In the genomic region with DNA sequence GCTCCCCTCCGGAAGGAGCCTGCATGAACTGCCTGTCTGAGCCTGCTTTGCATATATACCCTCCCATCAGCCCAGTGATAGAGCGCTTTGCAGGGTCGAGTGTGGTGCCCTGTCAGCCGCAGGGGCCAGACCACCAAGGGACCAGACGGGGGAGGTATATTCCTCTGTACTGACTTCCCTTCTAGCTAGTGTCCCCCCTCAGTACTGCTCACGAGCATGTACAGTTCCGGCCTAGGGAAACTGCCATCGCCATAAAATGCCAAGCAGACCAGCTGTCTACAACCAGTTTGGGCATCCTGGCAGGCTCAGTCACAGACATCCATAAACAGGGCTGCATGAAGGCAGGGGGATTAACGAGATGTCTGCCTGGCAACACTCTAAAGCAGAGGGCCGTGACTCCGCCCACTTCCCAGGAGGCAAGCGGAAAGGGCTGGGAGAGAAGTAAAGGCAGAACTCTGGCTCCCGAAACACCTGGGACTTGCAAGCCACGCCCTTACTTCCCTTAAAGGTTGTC, we compare ENCODE assay signal across 8 mouse cellular contexts.
A peak's percentile ranks its signal among the peaks of the same experiment; 100 is the strongest.
DNase-seq lines count a peak whose midpoint lies in the region; ATAC-seq and TF ChIP-seq lines count a peak whose summit lies in the region.

No protein-coding gene starts in this region.

- ATAC-seq in kidney, postnatal 0 days (replicated peaks; ENCODE audit: low FRiP score, low read depth), result no peak; the same call in 1 of the 2 replicates
- peak; percentile 93 for ATAC-seq in forebrain, embryonic 14.5 days
- no peak for ATAC-seq in liver, embryonic 14.5 days (ENCODE audit: insufficient read depth)

- no peak for TF ChIP-seq EP300 in liver, embryonic 14.5 days (IDR thresholded peaks at IDR 0.05; ENCODE audit: low read depth)

- no peaks in the 10 kb centered on the region for H3K36me3 ChIP-seq in kidney, postnatal 0 days (ENCODE audit: insufficient read depth, low read length)
- no peaks in the 10 kb centered on the region for H3K36me3 ChIP-seq in kidney, adult 2 months (ENCODE audit: control insufficient read depth, insufficient read depth, low read length)
- no peaks in the 10 kb centered on the region for H3K36me3 ChIP-seq in forebrain, embryonic 14.5 days (ENCODE audit: control insufficient read depth, insufficient read depth, low read length)
- H3K36me3 ChIP-seq in liver, embryonic 14.5 days (replicated peaks; ENCODE audit: control insufficient read depth, insufficient read depth, low read depth), result no peaks in the 10 kb centered on the region

- no peaks in the 10 kb centered on the region for H3K27me3 ChIP-seq in kidney, postnatal 0 days (ENCODE audit: insufficient read depth, low read length)
- H3K27me3 ChIP-seq in kidney, adult 2 months (replicated peaks; ENCODE audit: control insufficient read depth, insufficient read depth, low read length), result no peaks in the 10 kb centered on the region; the same call in 1 of the 2 replicates
- no peaks in the 10 kb centered on the region for H3K27me3 ChIP-seq in forebrain, embryonic 14.5 days (replicated peaks; ENCODE audit: control insufficient read depth, insufficient read depth, low read length)
- H3K27me3 ChIP-seq in liver, embryonic 14.5 days (ENCODE audit: control insufficient read depth, insufficient read depth, low read length), result no peaks in the 10 kb centered on the region

- H3K27ac ChIP-seq in kidney, postnatal 0 days, result no peak overlapping the region
- no peak overlapping the region for H3K27ac ChIP-seq in kidney, adult 2 months (ENCODE audit: insufficient read depth, low read depth, low read length)
- 0 out of 2 replicates have a peak overlapping the region, but pooled peaks have one; percentile 50 for H3K27ac ChIP-seq in forebrain, embryonic 14.5 days (ENCODE audit: low read depth, low read length)
- no peak overlapping the region for H3K27ac ChIP-seq in liver, embryonic 14.5 days

- DNase-seq in kidney, postnatal 0 days (ENCODE audit: low spot score), result peak; percentile 32
- DNase-seq in kidney, adult 2 months, result no peak
- peak; percentile 89 for DNase-seq in ZHBTc4 (ENCODE audit: low read depth, low spot score)
- peak; percentile 85 for DNase-seq in forebrain, embryonic 14.5 days (ENCODE audit: low spot score)
- DNase-seq in liver, embryonic 14.5 days (ENCODE audit: low read depth in 3 of 3, low spot score in 3 of 3), result no peak
- peak; percentile 46 for DNase-seq in testis, postnatal 14 days (ENCODE audit: low spot score)
- DNase-seq in natural killer cell, adult 2 months (ENCODE audit: low spot score in 2 of 2), result no peak
- no peak for DNase-seq in cerebellum, adult 9-10 months

- H3K9ac ChIP-seq in kidney, postnatal 0 days (ENCODE audit: low read depth, low read length), result peak overlapping the region; percentile 37; the same call in 1 of the 2 replicates
- peak overlapping the region; percentile 54 for H3K9ac ChIP-seq in forebrain, embryonic 14.5 days (ENCODE audit: low read length)
- no peak overlapping the region for H3K9ac ChIP-seq in liver, embryonic 14.5 days (replicated peaks)

- under 1% methylated on average over 14 of the region's 14 CpGs for WGBS in kidney, postnatal 0 days
- 5% methylated on average over 14 of the region's 14 CpGs for WGBS in kidney, adult 2 months
- 2% methylated on average over 14 of the region's 14 CpGs for WGBS in forebrain, embryonic 14.5 days
- 3% methylated on average over 14 of the region's 14 CpGs for WGBS in liver, embryonic 14.5 days (ENCODE audit: insufficient replicate concordance)

- peak overlapping the region; percentile 56 for H3K4me2 ChIP-seq in kidney, postnatal 0 days (ENCODE audit: low read length)
- peak overlapping the region; percentile 49 for H3K4me2 ChIP-seq in forebrain, embryonic 14.5 days (ENCODE audit: low read length)
- H3K4me2 ChIP-seq in liver, embryonic 14.5 days (ENCODE audit: low read depth), result peak overlapping the region; percentile 34

- no peak for TF ChIP-seq POLR2A in kidney, adult 2 months (IDR thresholded peaks at IDR 0.05; ENCODE audit: low read depth, low read length)

- no peaks in the 10 kb centered on the region; the same call in 1 of the 2 replicates for H3K4me1 ChIP-seq in kidney, postnatal 0 days (replicated peaks; ENCODE audit: insufficient read depth, low read length)
- no peaks in the 10 kb centered on the region for H3K4me1 ChIP-seq in kidney, adult 2 months (ENCODE audit: control insufficient read depth, insufficient read depth, low read length)
- H3K4me1 ChIP-seq in forebrain, embryonic 14.5 days (ENCODE audit: control insufficient read depth, insufficient read depth, low read length), result peaks cover 13% of the 10 kb centered on the region; the same call in 1 of the 2 replicates
- no peaks in the 10 kb centered on the region for H3K4me1 ChIP-seq in liver, embryonic 14.5 days (replicated peaks; ENCODE audit: control insufficient read depth in 2 of 2, insufficient read depth in 2 of 2, low read length in 1 of 2)

- peak overlapping the region; percentile 13; the same call in 1 of the 2 replicates for H3K4me3 ChIP-seq in kidney, postnatal 0 days (replicated peaks; ENCODE audit: low read depth, low read length)
- H3K4me3 ChIP-seq in kidney, adult 2 months (ENCODE audit: insufficient read depth, low read depth, low read length), result no peak overlapping the region
- peak overlapping the region; percentile 22 for H3K4me3 ChIP-seq in forebrain, embryonic 14.5 days (ENCODE audit: low read depth, low read length)
- peak overlapping the region in 1 of 2 experiments; percentile 13; a peak in 1 of 4 replicates for H3K4me3 ChIP-seq in liver, embryonic 14.5 days (ENCODE audit: insufficient read depth in 1 of 2, low read depth in 2 of 2, low read length in 2 of 2)

- no peak for TF ChIP-seq CTCF in kidney, postnatal 0 days (IDR thresholded peaks at IDR 0.05; ENCODE audit: low read depth)
- no peak for TF ChIP-seq CTCF in kidney, adult 2 months (conservative IDR thresholded peaks at IDR 0.05; ENCODE audit: insufficient read depth, insufficient read length, low read depth, low read length)
- no peak for TF ChIP-seq CTCF in liver, embryonic 14.5 days (IDR thresholded peaks at IDR 0.05; ENCODE audit: low read depth)

- no peaks in the 10 kb centered on the region for H3K9me3 ChIP-seq in kidney, postnatal 0 days (replicated peaks; ENCODE audit: low read length)
- no peaks in the 10 kb centered on the region for H3K9me3 ChIP-seq in forebrain, embryonic 14.5 days (replicated peaks; ENCODE audit: control insufficient read depth, low read length)
- no peaks in the 10 kb centered on the region for H3K9me3 ChIP-seq in liver, embryonic 14.5 days (ENCODE audit: control insufficient read depth, low read length)

Comparison
In these comparisons a context has a peak if more than half of its experiments do, and no peak if none do; other contexts are left out.
1. DNase-seq: peak in kidney, postnatal 0 days (single experiment), ZHBTc4 (single experiment), forebrain, embryonic 14.5 days (single experiment) and testis, postnatal 14 days (single experiment); none in kidney, adult 2 months (single experiment), liver, embryonic 14.5 days (0 of 3), natural killer cell, adult 2 months (0 of 2) and cerebellum, adult 9-10 months (single experiment).
2. Peak in every context shown above with its lines, with median percentiles within 50 percentile points of each other: H3K4me2 ChIP-seq.